Mouse (Mus musculus) E14TG2a.4 (cell line): Measurements from ENCODE around the gene Pfkp.

Experiments used
- H3K27me3 ChIP-seq: 2 replicates; pipeline ENCODE4 v1.6.1; 2014; ENCODE audit warnings: low read length, control low read depth; ENCODE audit not compliant: insufficient read depth
- H3K36me3 ChIP-seq: 2 replicates; pipeline ENCODE4 v1.6.1; 2014; ENCODE audit warnings: low read length, control low read depth; ENCODE audit not compliant: insufficient read depth
- H3K4me1 ChIP-seq: replicated peaks from 2 replicates; pipeline ENCODE4 v1.6.1; 2014; ENCODE audit warnings: low read depth, low read length, control low read depth
- H3K4me3 ChIP-seq: replicated peaks from 2 replicates; pipeline ENCODE4 v1.5.1; 2014; ENCODE audit warnings: mild to moderate bottlenecking, low read length
- H3K9me3 ChIP-seq: 2 replicates; pipeline ENCODE4 v1.6.1; 2014; ENCODE audit warnings: low read length, control low read depth
- CTCF ChIP-seq: conservative IDR thresholded peaks from 2 replicates; pipeline ENCODE4 v1.5.1; 2014; ENCODE audit warnings: low read length
- NANOG ChIP-seq: IDR thresholded peaks from 2 replicates; pipeline ENCODE4 v1.6.1; 2014; ENCODE audit warnings: borderline replicate concordance, low read length, mixed read lengths
- POU5F1 ChIP-seq: IDR thresholded peaks from 2 replicates; pipeline ENCODE4 v1.6.1; 2014; ENCODE audit warnings: low read length, borderline replicate concordance

The Pfkp gene

GRCm38 (mm10) chr13:6648669-6649233 lies at the start of gene Pfkp:
TSS of gene Pfkp (minus strand) at chr13:6648777.
- peak within 1 kb of the TSS; percentile 96 for H3K4me3 ChIP-seq
- TF ChIP-seq POU5F1 (no peak), NANOG (no peak), CTCF (no peak)

DNA sequence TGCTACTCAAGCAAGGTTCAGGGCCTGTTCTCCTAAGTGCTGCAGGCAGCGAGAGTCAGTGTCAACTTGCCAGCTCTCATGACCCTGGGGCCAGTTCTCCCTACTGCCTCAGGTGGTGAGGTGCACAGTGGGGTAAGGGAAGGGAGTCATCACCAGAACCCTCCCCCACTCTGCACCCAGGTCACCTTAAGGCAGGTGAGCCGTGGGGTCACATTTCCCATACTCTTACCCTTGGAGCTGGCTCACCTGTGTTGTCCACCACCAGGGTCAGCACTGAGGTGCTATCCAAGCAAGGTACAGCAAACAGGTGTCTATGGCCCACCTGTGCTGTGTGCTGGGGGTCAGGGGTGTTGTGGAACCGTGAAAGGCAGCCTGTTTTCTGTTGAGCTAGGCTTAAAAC lies 42.0 kb upstream of the Pfkp start:
- H3K36me3 ChIP-seq, result no peaks in the 10 kb centered on the region
- H3K27me3 ChIP-seq, result peaks cover 41% of the 10 kb centered on the region
- TF ChIP-seq POU5F1, result no peak
- TF ChIP-seq NANOG, result no peak
- TF ChIP-seq CTCF, result no peak

More at GRCm38 (mm10) chr13:6648669-6649233, at the start of gene Pfkp:
- H3K4me1 ChIP-seq, result peaks cover 42% of the 10 kb centered on the region
- H3K36me3 ChIP-seq, result peaks cover 30% of the 10 kb centered on the region
- H3K9me3 ChIP-seq, result peaks cover 16% of the 10 kb centered on the region; the same call in 1 of the 2 replicates
- no peaks in the 10 kb centered on the region for H3K27me3 ChIP-seq

DNA sequence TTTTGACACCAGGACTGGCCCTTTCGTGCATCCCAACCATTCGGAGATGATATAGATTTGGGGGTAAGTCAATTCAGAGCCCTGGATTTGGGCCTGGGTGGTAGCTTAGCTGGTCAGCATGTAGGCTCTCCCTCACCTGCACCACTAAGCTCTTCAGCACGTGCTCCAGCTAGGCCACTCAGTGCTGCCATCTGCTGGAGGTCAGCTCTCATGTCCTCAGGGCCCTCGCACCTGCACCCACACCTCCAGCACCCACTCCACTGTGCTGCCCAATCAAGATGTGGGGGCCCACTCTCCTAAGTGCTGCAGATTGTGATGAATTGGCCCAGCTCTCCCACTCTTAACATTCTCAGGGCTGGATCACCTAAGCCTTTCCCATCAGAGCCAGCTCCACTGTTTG lies 41.4 kb upstream of the Pfkp start:
- peaks cover 41% of the 10 kb centered on the region for H3K27me3 ChIP-seq
- peak; percentile 64 for TF ChIP-seq CTCF
- TF ChIP-seq NANOG, result no peak
- no peak for TF ChIP-seq POU5F1
- no peaks in the 10 kb centered on the region for H3K36me3 ChIP-seq
- no peaks in the 10 kb centered on the region for H3K9me3 ChIP-seq
- 0 out of 2 replicates have a peak, but pooled peaks cover 5% of the 10 kb centered on the region for H3K4me1 ChIP-seq
- H3K4me3 ChIP-seq, result no peak overlapping the region

More for the DNA sequence above, 42.0 kb upstream of the Pfkp start:
- Histone ChIP-seq H3K9me3 (no peaks in the 10 kb centered on the region), H3K4me3 (no peak overlapping the region), H3K4me1 (0 out of 2 replicates have a peak, but pooled peaks cover 5% of the 10 kb centered on the region)

DNA sequence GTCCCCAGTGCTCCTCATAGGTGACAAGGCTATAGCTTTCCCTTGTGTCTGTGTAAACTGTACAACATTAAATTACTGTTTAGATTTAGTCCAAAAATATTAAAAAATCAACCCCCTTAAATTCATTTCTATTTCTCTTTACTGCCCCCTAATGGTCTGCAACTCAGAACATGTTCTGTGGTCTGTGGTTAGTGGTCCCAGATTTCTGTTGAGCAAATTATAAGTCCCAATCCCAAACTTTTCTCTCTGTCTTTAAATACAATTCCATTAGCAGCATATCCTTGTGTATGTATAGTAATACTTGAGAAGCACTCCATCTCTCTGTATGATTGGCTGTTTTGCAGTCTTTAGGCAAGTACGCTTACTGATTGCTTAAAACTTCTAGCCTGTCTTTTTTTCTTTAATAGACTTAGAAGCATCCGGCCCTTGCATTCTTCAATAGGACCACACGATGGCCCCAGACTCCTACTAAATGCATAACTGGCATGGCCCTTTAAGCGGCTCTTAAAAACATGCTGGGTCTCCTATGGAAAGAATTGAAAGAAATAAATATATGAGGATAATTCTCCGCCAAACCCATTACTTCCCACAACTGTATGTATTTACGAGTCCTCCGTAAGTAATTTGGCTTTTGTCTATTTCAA lies 40.3 kb upstream of the Pfkp start:
- peaks cover 41% of the 10 kb centered on the region for H3K27me3 ChIP-seq
- H3K4me1 ChIP-seq, result 0 out of 2 replicates have a peak, but pooled peaks cover 5% of the 10 kb centered on the region
- no peak overlapping the region for H3K4me3 ChIP-seq
- no peaks in the 10 kb centered on the region for H3K9me3 ChIP-seq
- no peak for TF ChIP-seq POU5F1
- peak; percentile 58 for TF ChIP-seq CTCF
- no peaks in the 10 kb centered on the region for H3K36me3 ChIP-seq

DNA sequence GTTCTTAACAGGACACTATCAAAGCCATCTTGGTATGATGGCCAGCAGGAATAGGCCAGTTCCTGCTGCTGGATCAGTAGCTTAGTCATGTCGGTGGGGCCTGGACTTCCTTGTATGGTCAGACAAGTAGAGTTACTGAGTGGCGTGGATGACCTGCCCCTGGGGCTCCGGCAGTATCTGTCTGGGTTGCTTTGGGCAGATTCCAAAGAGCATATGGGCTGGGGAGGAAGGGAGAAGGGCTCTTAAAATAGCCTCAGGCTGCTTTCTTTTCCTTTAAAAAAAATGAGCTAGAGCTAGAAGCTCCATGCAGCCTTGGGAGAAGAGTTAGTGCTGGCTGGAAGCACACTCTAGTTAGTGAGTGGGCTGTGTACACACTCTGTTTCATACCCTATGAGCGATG lies 18.3 kb upstream of the Pfkp start:
- H3K36me3 ChIP-seq, result no peaks in the 10 kb centered on the region
- TF ChIP-seq CTCF, result no peak
- TF ChIP-seq POU5F1, result no peak
- no peak for TF ChIP-seq NANOG
- no peaks in the 10 kb centered on the region for H3K9me3 ChIP-seq
- no peak overlapping the region for H3K4me3 ChIP-seq
- H3K4me1 ChIP-seq, result peaks cover 43% of the 10 kb centered on the region
- H3K27me3 ChIP-seq, result no peaks in the 10 kb centered on the region

GRCm38 (mm10) chr13:6665506-6665905 lies 16.9 kb upstream of the Pfkp start:
- Histone ChIP-seq H3K27me3 (no peaks in the 10 kb centered on the region), H3K36me3 (no peaks in the 10 kb centered on the region), H3K9me3 (no peaks in the 10 kb centered on the region), H3K4me3 (no peak overlapping the region), H3K4me1 (peaks cover 43% of the 10 kb centered on the region)
- TF ChIP-seq CTCF (no peak), POU5F1 (no peak), NANOG (no peak)

- no peak; the same call in 1 of the 2 replicates for TF ChIP-seq NANOG
- no peak for TF ChIP-seq POU5F1
- TF ChIP-seq CTCF, result no peak
- peaks cover 54% of the 10 kb centered on the region for H3K4me1 ChIP-seq
- no peak overlapping the region for H3K4me3 ChIP-seq
- H3K9me3 ChIP-seq, result no peaks in the 10 kb centered on the region
- H3K36me3 ChIP-seq, result no peaks in the 10 kb centered on the region
- H3K27me3 ChIP-seq, result no peaks in the 10 kb centered on the region
These were observed 15.6 kb upstream of the Pfkp start for GRCm38 (mm10) chr13:6664216-6664615.

- H3K9me3 ChIP-seq, result no peaks in the 10 kb centered on the region
- TF ChIP-seq CTCF (no peak), POU5F1 (no peak), NANOG (no peak)
- peaks cover 57% of the 10 kb centered on the region for H3K4me1 ChIP-seq
- no peaks in the 10 kb centered on the region for H3K36me3 ChIP-seq
- no peaks in the 10 kb centered on the region for H3K27me3 ChIP-seq
- peak overlapping the region; percentile 46; the same call in 1 of the 2 replicates for H3K4me3 ChIP-seq
These were observed 10.7 kb upstream of the Pfkp start for GRCm38 (mm10) chr13:6659314-6659713.
